Mouse (Mus musculus) intestine, embryonic 16.5 days (tissue): ENCODE data around the gene Aif1. TPM values are rescaled to one million over a fixed set of nuclear protein-coding genes. Genes with fewer than 3 reads are reported as not detected.
A peak's percentile ranks its signal among the peaks of the same experiment; 100 is the strongest.

Source experiments
- ATAC-seq: fragments of 200-750 bp; cut with Nextera tagmentation; 2 replicates; pipeline ENCODE4 v1.8.0; 2017; ENCODE audit warnings: moderate TSS enrichment, moderate library complexity
- H3K27ac ChIP-seq: fragments of 300-500 bp; sonication (generic); 2 replicates; pipeline ENCODE4 v1.5.1; 2014; ENCODE audit warnings: mild to moderate bottlenecking, low read length
- H3K27me3 ChIP-seq: fragments of 300-500 bp; sonication (generic); replicated peaks from 2 replicates; pipeline ENCODE4 v1.6.1; 2014; ENCODE audit warnings: low read length, control low read depth, mixed read lengths; ENCODE audit not compliant: control insufficient read depth, insufficient read depth
- H3K36me3 ChIP-seq: fragments of 300-500 bp; sonication (generic); 2 replicates; pipeline ENCODE4 v1.6.1; 2014; ENCODE audit warnings: low read length, control low read depth; ENCODE audit not compliant: control insufficient read depth, insufficient read depth
- H3K4me1 ChIP-seq: fragments of 300-500 bp; sonication (generic); 2 replicates; pipeline ENCODE4 v1.6.1; 2014; ENCODE audit warnings: low read length, control low read depth, mixed read lengths; ENCODE audit not compliant: control insufficient read depth, insufficient read depth
- H3K4me2 ChIP-seq: fragments of 300-500 bp; sonication (generic); 2 replicates; pipeline ENCODE4 v1.6.1; 2014; ENCODE audit warnings: low read depth, low read length, control low read depth
- H3K4me3 ChIP-seq: fragments of 300-500 bp; sonication (generic); 2 replicates; pipeline ENCODE4 v1.5.1; 2014; ENCODE audit warnings: mild to moderate bottlenecking, low read length
- H3K9ac ChIP-seq: fragments of 300-500 bp; sonication (generic); 2 replicates; pipeline ENCODE4 v1.6.1; 2014; ENCODE audit warnings: low read depth, low read length
- H3K9me3 ChIP-seq: fragments of 300-500 bp; sonication (generic); 2 replicates; pipeline ENCODE4 v1.6.1; 2016; ENCODE audit warnings: low read length, control low read depth; ENCODE audit not compliant: control insufficient read depth
- WGBS: fragments of 180-500 bp; shearing (Covaris S2); extraction: QIAGEN DNeasy Blood & Tissue Kit; methylation state at CpG from one replicate; pipeline ENCODE4 v1.1.7; 2014; 5-methylcytosine and 5-hydroxymethylcytosine counted together
- polyA plus RNA-seq: library from polyadenylated mRNA; unstranded; fragments of >200 nt; fragmentation: Nextera tagmentation; extraction: Ambion mirVana; gene quantifications from 2 replicates; pipeline ENCODE4 v1.2.1, GENCODE M21; 2015

Gene Aif1
- polyA plus RNA-seq, result 17.4 and 19.4 TPM in 2 replicates

GRCm38 (mm10) chr17:35175968-35176367, at the start of gene Aif1:
Gene Aif1, minus strand, starts transcription at chr17:35176068.
- H3K27ac ChIP-seq, result no peak within 1 kb of the TSS
- 0 out of 2 replicates have a peak, but pooled peaks cover 2% of the 10 kb centered on the region for H3K4me1 ChIP-seq
- no peak within 1 kb of the TSS for H3K4me3 ChIP-seq
- no peak within 1 kb of the TSS for H3K4me2 ChIP-seq
- no peak for ATAC-seq
- WGBS, result 46% methylated on average over 2 of the region's 2 CpGs
- no peaks in the 10 kb centered on the region for H3K9me3 ChIP-seq
- no peaks in the 10 kb centered on the region for H3K36me3 ChIP-seq
- H3K9ac ChIP-seq, result no peak within 1 kb of the TSS
- H3K27me3 ChIP-seq, result no peaks in the 10 kb centered on the region

GRCm38 (mm10) chr17:35225456-35225855, 49.6 kb upstream of the Aif1 start:
- H3K9ac ChIP-seq, result no peak overlapping the region
- no peak for ATAC-seq
- H3K36me3 ChIP-seq, result peaks cover 5% of the 10 kb centered on the region; the same call in 1 of the 2 replicates
- peaks cover 6% of the 10 kb centered on the region; the same call in 1 of the 2 replicates for H3K4me1 ChIP-seq
- H3K27me3 ChIP-seq, result no peaks in the 10 kb centered on the region
- H3K9me3 ChIP-seq, result no peaks in the 10 kb centered on the region
- no peak overlapping the region for H3K27ac ChIP-seq
- 92% methylated on average over 5 of the region's 5 CpGs for WGBS
- H3K4me2 ChIP-seq, result no peak overlapping the region
- H3K4me3 ChIP-seq, result no peak overlapping the region

GRCm38 (mm10) chr17:35224641-35225040, 48.8 kb upstream of the Aif1 start:
- ATAC-seq, result no peak
- Histone ChIP-seq H3K4me3 (no peak overlapping the region), H3K4me2 (no peak overlapping the region), H3K9ac (no peak overlapping the region), H3K4me1 (peaks cover 10% of the 10 kb centered on the region; the same call in 1 of the 2 replicates), H3K27me3 (no peaks in the 10 kb centered on the region), H3K27ac (no peak overlapping the region), H3K36me3 (peaks cover 5% of the 10 kb centered on the region; the same call in 1 of the 2 replicates), H3K9me3 (no peaks in the 10 kb centered on the region)
- WGBS, result 95% methylated on average over 4 of the region's 4 CpGs

DNA sequence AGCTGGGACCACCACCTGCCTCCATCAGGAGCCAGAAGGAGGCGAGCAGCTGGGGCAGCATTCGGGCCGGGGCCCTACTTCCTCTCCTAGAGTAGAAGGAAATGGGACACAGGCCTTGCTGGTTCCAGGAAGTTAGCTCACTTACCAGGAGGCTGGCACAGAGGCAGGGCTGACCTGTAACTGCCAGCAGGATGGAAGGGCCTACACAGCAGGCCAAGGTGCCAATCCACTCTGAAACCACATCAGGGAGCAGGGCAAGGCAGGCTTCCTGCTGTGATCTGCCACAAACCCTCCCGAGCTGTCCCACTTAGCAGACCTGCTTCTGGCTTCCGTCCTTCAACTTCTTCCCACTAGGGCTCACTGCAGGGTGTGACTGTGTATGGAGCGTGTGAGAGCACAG, 46.4 kb upstream of the Aif1 start:
- Histone ChIP-seq H3K36me3 (peaks cover 3% of the 10 kb centered on the region; the same call in 1 of the 2 replicates), H3K27me3 (no peaks in the 10 kb centered on the region), H3K27ac (0 out of 2 replicates have a peak overlapping the region, but pooled peaks have one; percentile 42), H3K9me3 (no peaks in the 10 kb centered on the region), H3K4me3 (no peak overlapping the region), H3K4me2 (no peak overlapping the region), H3K9ac (no peak overlapping the region), H3K4me1 (peaks cover 10% of the 10 kb centered on the region; the same call in 1 of the 2 replicates)
- ATAC-seq, result no peak
- WGBS, result 51% methylated on average over 6 of the region's 6 CpGs

- ATAC-seq, result peak; percentile 55; the same call in 1 of the 2 replicates
- Histone ChIP-seq H3K36me3 (0 out of 2 replicates have a peak, but pooled peaks cover 3% of the 10 kb centered on the region), H3K27ac (peak within 1 kb of the TSS; percentile 76), H3K4me3 (no peak within 1 kb of the TSS), H3K9me3 (no peaks in the 10 kb centered on the region), H3K27me3 (no peaks in the 10 kb centered on the region), H3K4me2 (no peak within 1 kb of the TSS), H3K9ac (peak within 1 kb of the TSS; percentile 29; the same call in 1 of the 2 replicates), H3K4me1 (peaks cover 7% of the 10 kb centered on the region; the same call in 1 of the 2 replicates)
- 68% methylated on average over 28 of the region's 28 CpGs for WGBS
These were observed 44.5 kb upstream of the Aif1 start, which contains the start of gene Gm16181 for GRCm38 (mm10) chr17:35220156-35220952. Gene Gm16181, plus strand, starts transcription at chr17:35220834.

DNA sequence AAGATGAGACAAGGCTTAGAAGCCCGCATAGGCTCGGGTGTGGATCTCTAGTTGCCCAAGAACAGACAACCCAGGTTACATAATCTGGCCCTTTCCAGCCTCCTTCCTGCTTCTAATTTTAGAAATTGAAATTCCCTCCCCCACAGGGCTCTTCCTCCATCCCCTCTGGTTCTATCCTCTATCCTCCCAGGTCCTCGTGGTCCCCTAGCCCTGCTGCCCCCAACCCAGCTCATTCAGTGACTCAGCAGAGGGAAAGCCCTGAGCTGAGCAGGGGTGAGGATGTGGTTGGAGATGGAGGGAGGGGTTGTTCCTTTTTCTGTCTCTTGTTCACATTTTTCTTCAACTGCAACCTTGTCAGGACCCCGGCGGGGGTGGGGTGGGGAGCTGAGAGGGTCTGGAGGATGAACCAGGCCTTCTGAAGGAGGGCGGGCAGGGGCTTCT, 43.8 kb upstream of the Aif1 start:
- H3K9ac ChIP-seq, result no peak overlapping the region
- H3K9me3 ChIP-seq, result no peaks in the 10 kb centered on the region
- H3K4me3 ChIP-seq, result no peak overlapping the region
- H3K4me2 ChIP-seq, result no peak overlapping the region
- no peaks in the 10 kb centered on the region for H3K27me3 ChIP-seq
- no peak for ATAC-seq
- WGBS, result 73% methylated on average over 6 of the region's 6 CpGs
- peaks cover 7% of the 10 kb centered on the region; the same call in 1 of the 2 replicates for H3K4me1 ChIP-seq
- H3K36me3 ChIP-seq, result no peaks in the 10 kb centered on the region
- no peak overlapping the region; the same call in 1 of the 2 replicates for H3K27ac ChIP-seq

- H3K4me2 ChIP-seq, result no peak overlapping the region
- H3K4me3 ChIP-seq, result no peak overlapping the region
- peaks cover 7% of the 10 kb centered on the region; the same call in 1 of the 2 replicates for H3K4me1 ChIP-seq
- no peak for ATAC-seq
- no peaks in the 10 kb centered on the region for H3K9me3 ChIP-seq
- H3K9ac ChIP-seq, result no peak overlapping the region
- H3K36me3 ChIP-seq, result no peaks in the 10 kb centered on the region
- 81% methylated on average over 18 of the region's 18 CpGs for WGBS
- no peak overlapping the region for H3K27ac ChIP-seq
- H3K27me3 ChIP-seq, result no peaks in the 10 kb centered on the region
These were observed 42.8 kb upstream of the Aif1 start for GRCm38 (mm10) chr17:35218516-35219193.

DNA sequence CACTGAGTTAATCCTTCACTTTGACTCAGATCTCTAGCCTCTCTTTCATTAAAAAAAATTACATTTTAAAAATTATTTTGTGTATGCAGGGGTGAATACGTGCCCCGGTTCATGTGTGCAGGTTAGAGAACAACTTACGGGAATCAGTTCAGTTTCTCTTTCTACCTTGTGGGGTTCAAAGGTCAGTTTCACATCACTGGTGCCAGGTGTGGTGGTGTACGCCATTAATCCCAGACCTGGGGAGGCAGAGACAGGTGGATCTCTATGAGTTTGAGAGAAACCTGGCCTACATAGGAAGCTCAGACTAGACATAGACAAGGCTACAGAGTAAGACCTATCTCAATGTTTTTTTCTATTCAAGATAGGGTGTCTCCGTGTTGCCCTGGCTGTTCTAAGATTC, 37.2 kb upstream of the Aif1 start:
- no peaks in the 10 kb centered on the region for H3K9me3 ChIP-seq
- H3K4me1 ChIP-seq, result no peaks in the 10 kb centered on the region
- no peak overlapping the region for H3K4me3 ChIP-seq
- H3K27me3 ChIP-seq, result no peaks in the 10 kb centered on the region
- no peak overlapping the region for H3K27ac ChIP-seq
- no peak overlapping the region for H3K4me2 ChIP-seq
- H3K9ac ChIP-seq, result no peak overlapping the region
- no peak for ATAC-seq
- H3K36me3 ChIP-seq, result no peaks in the 10 kb centered on the region
- 86% methylated on average over 5 of the region's 5 CpGs for WGBS

GRCm38 (mm10) chr17:35210593-35210992, 34.7 kb upstream of the Aif1 start:
- no peaks in the 10 kb centered on the region for H3K9me3 ChIP-seq
- H3K4me3 ChIP-seq, result no peak overlapping the region
- H3K9ac ChIP-seq, result no peak overlapping the region
- no peak overlapping the region for H3K4me2 ChIP-seq
- no peak overlapping the region for H3K27ac ChIP-seq
- H3K4me1 ChIP-seq, result no peaks in the 10 kb centered on the region
- 67% methylated on average over 3 of the region's 3 CpGs for WGBS
- no peaks in the 10 kb centered on the region for H3K36me3 ChIP-seq
- H3K27me3 ChIP-seq, result no peaks in the 10 kb centered on the region
- ATAC-seq, result no peak
